Mouse (Mus musculus) left cerebral cortex, adult 18-20 months (tissue): Measurements from ENCODE around the gene Lmf2. TPM values are rescaled to one million over a fixed set of nuclear protein-coding genes. Genes with fewer than 3 reads are reported as not detected.

Experiments
- DNase-seq, 2 experiments: peaks; one replicate each; pipeline ENCODE4 v3.0.0; 2021 to 2022; ENCODE audit warnings: low spot score in 2 of 2, mixed read lengths in 1 of 2
- microRNA-seq, 2 experiments: library from miRNA; unstranded; fragments of <30 nt; microRNA quantifications; one replicate each; pipeline ENCODE4 v1.2.0; 2021
- total RNA-seq, 2 experiments: library from RNA; stranded (reverse); gene quantifications; 2 replicates each; pipeline ENCODE4 v1.2.3; 2021

Lmf2 gene
- total RNA-seq, 2 experiments from 2014 or later, result 17.8 to 21.2 TPM

- no peak for DNase-seq
These were observed 32.6 kb downstream of the Lmf2 start, which contains the start of gene Adm2 for GRCm38 (mm10) chr15:89322670-89323522. Gene Adm2, plus strand, starts transcription at chr15:89322720.

DNA sequence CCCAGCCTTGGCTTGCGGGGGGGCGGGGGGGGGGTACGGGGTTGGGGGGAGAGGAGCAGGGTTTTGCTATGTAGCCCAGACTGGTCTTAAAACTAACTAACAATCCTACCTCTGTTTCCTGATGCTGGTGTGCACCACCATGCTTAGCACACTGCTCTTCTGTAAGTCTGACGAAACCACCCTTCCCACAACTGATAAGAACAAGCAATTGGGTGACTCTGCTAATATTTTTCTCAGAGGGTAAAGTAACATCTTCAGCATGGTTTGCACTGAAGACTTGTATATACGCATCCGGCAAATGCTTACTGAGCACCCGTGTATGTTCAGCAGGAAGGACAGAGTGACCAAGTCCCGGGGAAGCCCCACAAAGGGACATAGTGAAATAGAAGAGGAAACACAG, 34.2 kb downstream of the Lmf2 start:
- DNase-seq, result no peak

DNA sequence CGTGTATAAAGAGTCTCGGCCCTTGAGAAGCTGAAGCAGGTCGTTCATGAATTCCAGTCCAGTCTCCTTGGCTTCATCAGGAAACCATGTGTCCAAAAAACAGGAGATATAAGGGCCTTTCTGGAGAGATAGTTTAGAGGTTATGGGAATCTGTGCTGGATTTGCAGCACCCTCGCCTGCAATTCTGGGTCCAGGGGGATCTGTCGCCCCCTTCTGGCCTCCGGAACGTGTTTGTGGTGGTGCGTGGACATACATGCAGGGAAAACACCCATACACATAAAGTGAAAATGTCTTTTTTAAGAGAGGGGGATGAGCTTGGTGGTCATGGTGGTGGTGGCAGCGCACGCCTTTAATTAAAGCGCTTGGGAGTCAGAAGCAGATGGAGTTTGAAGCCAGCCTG, 39.3 kb downstream of the Lmf2 start:
- no peak for DNase-seq

DNA sequence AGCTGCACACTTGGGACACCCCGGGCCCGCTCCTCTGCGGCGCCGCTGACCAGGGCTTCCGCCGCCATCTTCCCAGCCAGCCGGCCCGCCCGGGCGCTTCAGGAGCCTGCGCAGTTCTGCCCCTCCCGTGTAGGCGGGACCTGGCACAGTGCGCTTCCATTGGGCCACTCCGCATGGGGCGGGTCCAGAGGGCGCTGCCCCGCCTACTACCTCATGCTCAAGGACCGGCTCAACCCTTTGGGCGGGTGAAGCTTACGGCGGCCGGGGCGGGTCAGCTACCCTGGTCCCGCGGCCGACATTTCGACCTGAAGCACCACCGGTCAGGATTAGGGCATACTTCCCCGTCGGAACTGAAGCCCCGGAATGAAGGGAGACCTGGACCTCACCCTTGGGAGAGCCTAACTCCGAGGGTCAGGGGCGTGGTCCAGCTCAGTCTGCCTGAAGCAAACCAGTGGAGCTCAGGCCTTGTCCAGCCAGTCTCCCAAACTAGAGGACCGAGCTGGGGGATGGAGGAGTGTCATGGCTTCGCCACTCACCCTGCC, 40.2 kb downstream of the Lmf2 start, which contains the start of gene Sbf1:
Gene Sbf1 (minus strand): TSS at position 122 of the 542 bp plus-strand sequence.
- peak; percentile 97 to 98 for DNase-seq

GRCm38 (mm10) chr15:89314511-89315189, 40.8 kb downstream of the Lmf2 start:
- DNase-seq, result no peak

DNA sequence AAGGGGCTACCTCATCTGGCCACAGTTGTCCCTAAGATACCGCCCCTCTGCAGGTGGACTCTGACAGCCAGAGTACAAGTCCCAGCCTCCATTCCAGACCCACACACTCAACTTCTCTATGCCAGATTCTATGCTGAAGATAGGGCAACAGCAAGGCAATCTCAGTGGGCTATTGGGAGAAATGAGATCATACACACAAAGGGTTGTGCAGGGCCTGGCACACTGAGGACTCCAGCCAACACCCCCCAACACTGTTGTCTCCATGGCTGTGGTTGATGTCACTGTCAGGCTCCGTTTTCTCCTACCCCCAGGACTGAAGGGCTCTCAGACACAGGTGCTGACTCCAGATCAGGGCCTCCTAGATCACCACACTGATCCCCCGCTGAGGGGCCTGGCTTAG, 41.4 kb downstream of the Lmf2 start:
- DNase-seq, result no peak

GRCm38 (mm10) chr15:89313359-89313758, 42.1 kb downstream of the Lmf2 start:
- no peak for DNase-seq

- DNase-seq, result peak; percentile 71 to 83
These were observed 45.4 kb downstream of the Lmf2 start for GRCm38 (mm10) chr15:89309962-89310498.

GRCm38 (mm10) chr15:89308406-89309139, 46.9 kb downstream of the Lmf2 start:
- DNase-seq, result peak in 1 of 2 experiments; percentile 41

DNA sequence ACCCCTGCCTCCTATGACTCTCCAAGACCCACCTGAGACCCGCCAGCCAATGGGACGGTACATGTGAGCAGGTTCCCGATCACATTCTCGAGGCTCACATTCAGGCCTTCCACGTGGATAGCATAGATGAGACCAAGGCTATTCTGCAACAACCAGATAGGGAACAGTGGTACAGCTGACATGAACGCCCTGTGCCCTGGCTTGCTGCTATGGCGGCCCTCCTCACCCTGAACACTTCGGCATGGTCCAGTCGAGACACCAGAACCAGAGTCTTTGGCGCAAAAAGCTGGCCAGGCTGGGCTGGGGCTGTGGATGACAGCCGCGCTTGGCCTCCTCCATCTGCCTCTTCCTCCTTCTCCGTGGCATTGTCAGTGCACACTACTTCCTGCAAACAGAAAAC, 48.0 kb downstream of the Lmf2 start:
- DNase-seq, result no peak

DNA sequence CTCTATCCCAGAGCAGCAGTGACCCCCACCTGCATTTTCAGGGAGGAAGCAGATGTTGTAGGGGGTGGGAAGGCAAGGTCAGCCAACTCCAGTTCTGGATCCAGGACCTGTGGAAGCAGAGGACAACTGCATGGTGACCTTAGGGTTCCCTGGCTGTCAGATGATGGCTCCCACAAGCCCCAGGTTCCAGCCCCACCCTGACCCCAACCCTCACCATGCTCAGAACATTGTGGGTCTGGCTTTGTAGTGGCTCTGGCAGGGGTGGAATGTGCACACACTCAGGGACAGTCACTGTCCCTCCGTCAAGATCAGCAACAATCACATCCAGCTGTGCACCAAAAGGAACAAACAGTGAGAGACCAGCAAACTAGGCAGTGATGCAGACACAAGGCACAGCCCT, 49.5 kb downstream of the Lmf2 start:
- DNase-seq, result no peak

Small RNAs within 50 kb of the gene (microRNA-seq; reads per million reads assigned to microRNA genes)
- 4.7 to 8.7 reads per million in 2 experiments for gene Mir6959

Other genes starting within 250 kb of the Lmf2 start
- gene Tubgcp6, start 232.5 kb downstream of the Lmf2 start, total RNA-seq, result 10 to 100 TPM; 31.4 to 34.6 TPM
- gene Hdac10, start 227.0 kb downstream of the Lmf2 start, total RNA-seq, result 10 to 100 TPM; 15.2 to 15.8 TPM
- gene Mapk12, start 215.0 kb downstream of the Lmf2 start, total RNA-seq, result 1 to 10 TPM; 7.4 to 9.2 TPM
- gene Mapk11, start 206.0 kb downstream of the Lmf2 start, total RNA-seq, result 10 to 100 TPM; 49.1 to 55.1 TPM
- 10 to 100 TPM; 47.3 to 54.9 TPM for gene Plxnb2, start 174.9 kb downstream of the Lmf2 start, total RNA-seq
- 10 to 100 TPM; 45.9 to 52.9 TPM for gene Dennd6b, start 159.2 kb downstream of the Lmf2 start, total RNA-seq
- 100 to 1,000 TPM; 155 to 157 TPM for gene Ppp6r2, start 144.1 kb downstream of the Lmf2 start, total RNA-seq
- gene Sbf1, start 40.3 kb downstream of the Lmf2 start, total RNA-seq, result 100 to 1,000 TPM; 204 to 220 TPM
- gene Adm2, start 32.9 kb downstream of the Lmf2 start, total RNA-seq, result not detected
- not detected for gene Miox, start 21.3 kb downstream of the Lmf2 start, total RNA-seq
- gene Ncaph2, start 60 bp upstream of the Lmf2 start, total RNA-seq, result 100 to 1,000 TPM; 111 to 119 TPM
- gene Sco2, start 18.2 kb upstream of the Lmf2 start, total RNA-seq, result 10 to 100 TPM; 27.7 to 28.6 TPM
- gene Tymp, start 21.4 kb upstream of the Lmf2 start, total RNA-seq, result 1 to 10 TPM; 1.5 TPM
- gene Odf3b, start 23.6 kb upstream of the Lmf2 start, total RNA-seq, result 1 to 10 TPM; 2.0 to 2.1 TPM
- 1 to 10 TPM in 1 of 2 experiments, under 1 TPM in 1; 0.82 to 1.0 TPM for gene Klhdc7b, start 29.3 kb upstream of the Lmf2 start, total RNA-seq
- not detected for gene Syce3, start 54.8 kb upstream of the Lmf2 start, total RNA-seq
- 1 to 10 TPM; 1.9 to 2.3 TPM for gene Cpt1b, start 70.2 kb upstream of the Lmf2 start, total RNA-seq
- 1 to 10 TPM; 1.6 to 2.0 TPM for gene C730034F03Rik, start 73.9 kb upstream of the Lmf2 start, total RNA-seq
- under 1 TPM in 1 of 2 experiments, not detected in 1; 0.09 TPM for gene Gm44502, start 74.0 kb upstream of the Lmf2 start, total RNA-seq
- 10 to 100 TPM; 42.7 to 45.2 TPM for gene Chkb, start 74.2 kb upstream of the Lmf2 start, total RNA-seq
- gene Mapk8ip2, start 98.3 kb upstream of the Lmf2 start, total RNA-seq, result 100 to 1,000 TPM; 228 to 240 TPM
- 10 to 100 TPM; 30.6 to 31.7 TPM for gene Arsa, start 121.8 kb upstream of the Lmf2 start, total RNA-seq
- 100 to 1,000 TPM; 220 TPM for gene Shank3, start 144.0 kb upstream of the Lmf2 start, total RNA-seq
- under 1 TPM; 0.79 to 0.89 TPM for gene Acr, start 212.7 kb upstream of the Lmf2 start, total RNA-seq
- gene Rabl2, start 236.3 kb upstream of the Lmf2 start, total RNA-seq, result 10 to 100 TPM; 32.6 to 40.3 TPM